Mouse (Mus musculus): ENCODE data around the gene Unc13a. TPM values are rescaled to one million over a fixed set of nuclear protein-coding genes. Genes with fewer than 3 reads are reported as not detected.

The Unc13a gene
- polyA plus RNA-seq, 1 experiment, result 97.3 TPM

DNA sequence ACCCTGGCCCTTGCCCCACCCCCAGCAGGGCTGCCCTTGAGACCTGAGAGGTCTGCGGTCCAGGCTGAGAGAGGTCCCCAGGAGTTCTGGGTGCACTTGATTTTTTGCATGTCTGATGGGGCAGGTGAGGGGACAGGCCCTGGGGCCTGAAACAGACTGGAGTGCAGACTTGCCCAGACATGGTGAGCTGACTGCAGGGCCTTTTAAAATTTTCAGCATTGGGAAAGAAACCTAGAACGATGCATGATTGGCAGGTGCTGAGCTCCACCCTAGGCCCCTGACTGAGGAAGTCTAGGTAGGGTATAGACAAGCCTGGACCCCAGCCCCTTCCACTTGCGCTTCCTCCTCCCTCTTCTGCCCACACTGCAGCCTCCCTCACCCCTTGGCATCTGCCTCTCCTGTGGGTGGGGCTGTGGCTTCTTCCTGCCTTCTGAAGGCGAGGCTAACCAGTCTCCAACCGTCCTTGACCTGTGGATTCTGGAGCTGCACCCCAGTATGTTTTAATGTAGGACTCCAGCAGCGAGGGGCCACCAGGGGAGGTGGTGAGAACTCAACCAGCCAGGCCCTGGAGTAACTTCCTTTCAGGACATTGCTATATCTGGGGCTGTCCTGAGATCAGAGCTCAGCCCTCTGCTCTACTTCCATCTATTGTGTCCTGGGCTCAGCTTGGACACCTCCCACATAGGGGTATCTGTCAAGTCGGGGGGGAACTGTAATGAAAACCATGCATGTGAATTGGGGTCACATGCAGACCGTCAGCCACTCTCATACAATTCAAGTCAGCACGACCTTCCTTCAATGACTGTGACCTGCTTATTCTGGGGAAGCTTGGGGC is 44.1 kb downstream of the Unc13a start:
- 44% methylated on average over 9 of the region's 9 CpGs for WGBS
- no peak for DNase-seq
- Histone ChIP-seq H3K27ac (ENCODE audit: insufficient read depth, low read length) (no peak overlapping the region), H3K4me3 (replicated peaks; ENCODE audit: insufficient read depth, low read depth, low read length) (no peak overlapping the region), H3K27me3 (ENCODE audit: control insufficient read depth, insufficient read depth, low read length) (no peaks in the 10 kb centered on the region), H3K4me1 (ENCODE audit: control insufficient read depth, insufficient read depth, low read length) (no peaks in the 10 kb centered on the region; the same call in 1 of the 2 replicates)
- TF ChIP-seq POLR2A (IDR thresholded peaks at IDR 0.05; ENCODE audit: borderline replicate concordance, insufficient read depth, low read length) (no peak), CTCF (IDR thresholded peaks at IDR 0.05; ENCODE audit: borderline replicate concordance, insufficient read depth, low read depth, low read length) (no peak)

DNA sequence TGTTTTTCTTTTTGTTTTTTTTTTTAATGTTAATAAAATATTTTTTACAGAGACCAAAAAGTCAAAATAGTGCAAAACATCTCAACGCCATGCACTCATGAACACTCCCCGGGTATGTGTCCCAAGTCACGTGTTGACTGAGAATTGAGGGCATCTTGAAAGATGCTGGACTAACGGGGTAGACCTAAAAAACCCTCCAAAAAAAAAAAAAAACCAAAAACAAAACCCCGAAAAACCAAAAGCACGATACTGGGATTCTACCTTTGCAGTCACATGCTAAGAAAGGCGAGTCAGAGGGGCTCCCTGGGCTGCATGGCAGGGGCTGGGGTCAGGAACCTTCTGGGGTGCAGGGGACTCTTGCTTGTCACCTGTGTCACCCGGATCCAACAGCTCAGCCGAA is 44.8 kb downstream of the Unc13a start:
- DNase-seq, result no peak
- Histone ChIP-seq H3K4me3 (replicated peaks; ENCODE audit: insufficient read depth, low read depth, low read length) (no peak overlapping the region), H3K4me1 (ENCODE audit: control insufficient read depth, insufficient read depth, low read length) (no peaks in the 10 kb centered on the region; the same call in 1 of the 2 replicates), H3K27me3 (ENCODE audit: control insufficient read depth, insufficient read depth, low read length) (no peaks in the 10 kb centered on the region), H3K27ac (ENCODE audit: insufficient read depth, low read length) (no peak overlapping the region)
- TF ChIP-seq POLR2A (IDR thresholded peaks at IDR 0.05; ENCODE audit: borderline replicate concordance, insufficient read depth, low read length) (no peak), CTCF (IDR thresholded peaks at IDR 0.05; ENCODE audit: borderline replicate concordance, insufficient read depth, low read depth, low read length) (no peak)
- WGBS, result 84% methylated on average over 9 of the region's 9 CpGs

DNA sequence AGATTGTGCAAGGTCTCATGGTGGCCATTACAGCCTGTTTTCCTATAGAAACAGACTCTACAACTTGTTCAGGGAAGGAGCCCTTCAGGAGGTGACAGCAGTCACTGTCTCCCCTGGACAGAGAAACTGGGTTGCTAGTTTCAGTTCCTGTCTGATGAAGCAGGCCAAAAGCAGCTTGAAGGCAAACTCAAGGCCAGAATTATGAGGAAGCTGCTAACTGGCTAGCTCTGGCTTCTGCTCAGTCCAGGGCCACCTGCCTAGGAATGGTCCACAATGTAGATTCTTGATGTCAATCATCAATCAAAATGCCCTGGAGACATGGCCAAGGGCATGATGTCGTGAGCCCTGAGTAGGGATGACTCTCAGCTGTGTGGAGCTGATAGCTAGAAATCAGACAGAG is 46.5 kb downstream of the Unc13a start:
- Histone ChIP-seq H3K27me3 (ENCODE audit: control insufficient read depth, insufficient read depth, low read length) (no peaks in the 10 kb centered on the region), H3K27ac (ENCODE audit: insufficient read depth, low read length) (no peak overlapping the region), H3K4me3 (replicated peaks; ENCODE audit: insufficient read depth, low read depth, low read length) (no peak overlapping the region), H3K4me1 (ENCODE audit: control insufficient read depth, insufficient read depth, low read length) (no peaks in the 10 kb centered on the region; the same call in 1 of the 2 replicates)
- TF ChIP-seq CTCF (IDR thresholded peaks at IDR 0.05; ENCODE audit: borderline replicate concordance, insufficient read depth, low read depth, low read length), result no peak
- TF ChIP-seq POLR2A (IDR thresholded peaks at IDR 0.05; ENCODE audit: borderline replicate concordance, insufficient read depth, low read length), result no peak
- DNase-seq, result no peak
- WGBS, result 47% methylated on average over 1 of the region's 1 CpGs

DNA sequence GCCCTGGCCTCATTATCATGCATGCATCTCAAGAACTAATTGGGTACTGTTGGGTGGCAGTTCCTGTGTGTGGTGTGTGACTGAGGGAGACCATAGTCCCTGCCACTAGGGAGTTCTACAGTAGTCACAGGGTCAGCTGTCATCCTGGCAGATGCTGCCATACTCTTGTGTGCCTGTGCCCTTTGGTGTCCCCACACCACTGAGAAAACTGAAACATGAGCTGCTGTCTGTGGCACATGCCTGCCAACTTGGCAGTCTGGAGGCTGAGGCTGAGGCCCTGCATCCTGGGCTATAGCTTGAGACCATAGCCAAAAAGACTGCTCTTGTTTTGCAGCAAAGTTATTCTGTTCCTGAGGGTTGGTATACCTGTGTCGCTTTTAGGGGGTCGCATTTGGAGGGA is 51.8 kb downstream of the Unc13a start:
- H3K4me1 ChIP-seq (ENCODE audit: control insufficient read depth, insufficient read depth, low read length), result no peaks in the 10 kb centered on the region
- 89% methylated on average over 2 of the region's 2 CpGs for WGBS
- TF ChIP-seq POLR2A (IDR thresholded peaks at IDR 0.05; ENCODE audit: borderline replicate concordance, insufficient read depth, low read length), result no peak
- TF ChIP-seq CTCF (IDR thresholded peaks at IDR 0.05; ENCODE audit: borderline replicate concordance, insufficient read depth, low read depth, low read length), result no peak
- H3K27ac ChIP-seq (ENCODE audit: insufficient read depth, low read length), result no peak overlapping the region
- H3K4me3 ChIP-seq (replicated peaks; ENCODE audit: insufficient read depth, low read depth, low read length), result no peak overlapping the region
- no peaks in the 10 kb centered on the region for H3K27me3 ChIP-seq (ENCODE audit: control insufficient read depth, insufficient read depth, low read length)
- DNase-seq, result no peak

DNA sequence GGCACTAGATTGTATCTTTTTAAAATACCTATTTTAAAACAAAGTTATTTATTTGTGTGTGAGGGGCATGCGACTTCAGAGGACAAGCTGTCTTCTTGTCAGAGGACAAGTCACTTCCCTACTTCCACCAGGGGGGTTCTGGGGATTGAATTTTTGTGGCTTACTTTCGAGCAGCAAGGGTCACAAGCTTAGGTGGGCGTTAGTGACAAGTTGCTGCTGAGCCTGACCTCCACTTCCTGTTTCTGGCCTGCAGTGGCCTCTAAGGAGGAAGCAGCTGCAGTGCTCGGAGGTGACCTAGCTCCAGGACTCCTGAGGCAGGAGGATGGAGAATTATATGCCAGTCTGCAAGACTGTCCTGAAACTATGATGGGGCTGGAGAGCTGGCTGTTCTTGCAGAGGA is 58.1 kb downstream of the Unc13a start:
- no peak for DNase-seq
- Histone ChIP-seq H3K4me3 (replicated peaks; ENCODE audit: insufficient read depth, low read depth, low read length) (no peak overlapping the region), H3K4me1 (ENCODE audit: control insufficient read depth, insufficient read depth, low read length) (peaks cover 8% of the 10 kb centered on the region), H3K27ac (ENCODE audit: insufficient read depth, low read length) (no peak overlapping the region), H3K27me3 (ENCODE audit: control insufficient read depth, insufficient read depth, low read length) (no peaks in the 10 kb centered on the region)
- TF ChIP-seq CTCF (IDR thresholded peaks at IDR 0.05; ENCODE audit: borderline replicate concordance, insufficient read depth, low read depth, low read length) (no peak), POLR2A (IDR thresholded peaks at IDR 0.05; ENCODE audit: borderline replicate concordance, insufficient read depth, low read length) (no peak)
- WGBS, result 69% methylated on average over 4 of the region's 4 CpGs

DNA sequence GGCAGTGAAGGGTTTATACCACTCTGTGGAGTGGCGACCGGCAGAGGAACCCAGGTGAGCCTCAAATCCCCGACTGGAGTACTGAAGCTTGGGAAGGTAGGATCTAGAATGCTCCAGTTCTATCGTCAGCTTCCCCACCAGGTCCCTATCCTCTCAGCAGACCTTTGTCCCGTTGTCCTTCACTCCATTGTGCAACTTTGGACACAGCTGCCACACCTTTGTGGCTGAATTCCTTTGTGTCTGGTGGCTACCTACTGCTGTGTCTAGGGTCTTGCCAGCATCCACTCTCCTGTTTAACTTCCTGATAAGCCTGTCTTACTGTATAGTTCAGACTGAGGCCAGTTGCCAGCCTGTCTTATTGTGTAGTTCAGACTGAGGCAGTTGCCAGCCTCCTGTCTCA is 59.4 kb downstream of the Unc13a start:
- Histone ChIP-seq H3K4me3 (replicated peaks; ENCODE audit: insufficient read depth, low read depth, low read length) (peak overlapping the region; percentile 84), H3K27ac (ENCODE audit: insufficient read depth, low read length) (no peak overlapping the region), H3K4me1 (ENCODE audit: control insufficient read depth, insufficient read depth, low read length) (peaks cover 8% of the 10 kb centered on the region), H3K27me3 (ENCODE audit: control insufficient read depth, insufficient read depth, low read length) (no peaks in the 10 kb centered on the region)
- no peak for TF ChIP-seq CTCF (IDR thresholded peaks at IDR 0.05; ENCODE audit: borderline replicate concordance, insufficient read depth, low read depth, low read length)
- TF ChIP-seq POLR2A (IDR thresholded peaks at IDR 0.05; ENCODE audit: borderline replicate concordance, insufficient read depth, low read length), result no peak
- 15% methylated on average over 5 of the region's 5 CpGs for WGBS
- no peak for DNase-seq

DNA sequence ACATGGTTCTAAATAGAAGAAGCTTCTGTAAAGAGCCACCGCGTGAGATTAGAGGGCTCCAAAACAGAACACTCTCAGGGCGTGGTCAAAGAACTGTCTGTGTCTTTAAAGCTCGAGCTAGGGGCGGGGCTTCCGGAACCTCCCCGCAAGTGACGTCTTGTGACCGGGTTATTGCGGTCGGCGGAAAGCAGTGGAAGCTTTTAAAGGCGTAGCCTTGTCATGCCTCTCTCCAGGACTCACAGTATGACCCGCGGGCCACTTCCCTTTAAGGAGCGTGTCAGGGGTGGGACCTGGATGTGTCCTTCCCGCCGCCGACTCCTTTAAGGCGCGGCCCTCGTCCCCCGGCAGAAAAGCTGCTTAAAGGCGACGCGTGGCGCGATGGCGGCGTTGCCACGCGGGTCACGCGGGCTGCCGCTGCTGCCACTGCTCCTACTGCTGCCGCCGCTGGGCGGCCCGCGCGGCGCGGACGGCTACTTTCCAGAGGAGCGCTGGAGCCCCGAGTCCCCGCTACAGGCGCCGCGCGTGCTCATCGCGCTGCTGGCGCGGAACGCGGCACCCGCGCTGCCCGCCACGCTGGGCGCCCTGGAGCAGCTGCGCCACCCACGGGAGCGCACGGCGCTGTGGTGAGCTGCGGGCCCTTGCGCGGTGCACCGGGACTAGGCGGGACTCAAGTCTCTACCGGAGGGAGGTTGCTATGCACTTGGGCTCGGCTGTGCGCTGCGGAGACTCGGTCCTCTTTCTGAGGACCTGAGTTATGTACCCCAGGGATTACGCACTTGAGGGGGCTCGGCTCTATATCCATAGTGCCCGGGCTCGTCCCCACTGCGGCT is 60.5 kb downstream of the Unc13a start, which contains the start of gene Colgalt1:
Gene Colgalt1, plus strand, starts transcription at position 177 of the 830 bp plus-strand sequence.
- Histone ChIP-seq H3K27me3 (ENCODE audit: control insufficient read depth, insufficient read depth, low read length) (no peaks in the 10 kb centered on the region), H3K27ac (ENCODE audit: insufficient read depth, low read length) (peak within 1 kb of the TSS; percentile 56; the same call in 1 of the 2 replicates), H3K4me1 (ENCODE audit: control insufficient read depth, insufficient read depth, low read length) (peaks cover 8% of the 10 kb centered on the region), H3K4me3 (replicated peaks; ENCODE audit: insufficient read depth, low read depth, low read length) (peak within 1 kb of the TSS; percentile 84)
- TF ChIP-seq CTCF (IDR thresholded peaks at IDR 0.05; ENCODE audit: borderline replicate concordance, insufficient read depth, low read depth, low read length), result no peak
- peak; percentile 48; the same call in 1 of the 2 replicates for TF ChIP-seq POLR2A (IDR thresholded peaks at IDR 0.05; ENCODE audit: borderline replicate concordance, insufficient read depth, low read length)
- under 1% methylated on average over 81 of the region's 82 CpGs for WGBS
- DNase-seq, result peak; percentile 98 to 99

All from cerebellum, adult 2 months (tissue).